Mouse (Mus musculus): Measurements from ENCODE around the gene Mansc4. TPM values are rescaled to one million over a fixed set of nuclear protein-coding genes. Genes with fewer than 3 reads are reported as not detected.

Gene Mansc4
- 0.13 TPM for polyA plus RNA-seq (2012; fragmentation: generic; extraction: Trizol)
- long read RNA-seq, experiment 1, result 0 reads
- long read RNA-seq, experiment 2, result 0 reads

DNA sequence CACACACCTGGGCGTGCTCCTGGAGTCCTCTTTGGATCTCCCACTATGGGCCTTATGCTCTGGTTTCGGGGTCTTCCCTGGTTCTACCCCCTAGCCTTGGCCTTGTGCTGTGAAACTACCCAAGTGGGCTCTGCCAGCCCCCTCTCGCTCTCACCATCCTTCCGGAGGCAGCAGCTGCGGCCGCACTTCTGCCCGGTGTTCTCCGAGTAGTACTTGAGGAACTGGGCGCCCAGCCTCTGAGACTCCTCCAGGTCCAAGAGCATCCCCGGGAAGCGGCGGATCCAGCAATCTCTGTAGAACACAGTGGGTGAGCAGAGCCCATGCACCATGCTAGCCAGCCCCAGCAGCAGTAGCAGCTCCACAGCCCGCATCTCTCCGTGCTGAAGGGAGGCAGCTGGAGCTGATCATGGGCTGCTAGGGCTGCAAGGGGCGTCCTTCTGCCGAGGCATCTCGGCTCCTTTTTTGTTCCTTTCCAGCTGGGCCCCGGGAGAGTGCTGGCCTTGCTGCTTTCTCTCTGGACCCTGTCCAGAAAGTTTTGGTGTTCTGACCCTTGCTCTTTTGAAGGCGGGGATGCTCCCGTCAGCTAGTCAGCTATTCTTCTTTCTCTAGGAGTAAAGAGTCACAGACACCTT is at the start of gene Mansc4:
Gene Mansc4 (minus strand): TSS at position 439 of the 632 bp plus-strand sequence.
- no peak within 1 kb of the TSS for H3ac ChIP-seq (ENCODE audit: control insufficient read depth, insufficient read length, low read depth)
- no peaks in the 10 kb centered on the region for H3K36me3 ChIP-seq (ENCODE audit: control insufficient read depth, insufficient read depth)
- H3K27me3 ChIP-seq (ENCODE audit: control insufficient read depth, insufficient read depth, insufficient read length), result no peaks in the 10 kb centered on the region
- TF ChIP-seq CEBPB (IDR thresholded peaks at IDR 0.05; ENCODE audit: low read depth), result no peak
- no peak for TF ChIP-seq MYOG (IDR thresholded peaks at IDR 0.05; ENCODE audit: control insufficient read depth, extremely low read depth, insufficient read length)
- no peak for TF ChIP-seq MAX (IDR thresholded peaks at IDR 0.05)
- no peak for TF ChIP-seq CTCF (IDR thresholded peaks at IDR 0.05; ENCODE audit: control insufficient read depth, insufficient read depth, insufficient read length)
- no peak for TF ChIP-seq FOSL1 (IDR thresholded peaks at IDR 0.05; ENCODE audit: insufficient read depth, low read length, poor library complexity, severe bottlenecking)
- peaks cover 5% of the 10 kb centered on the region for H3K79me2 ChIP-seq (ENCODE audit: control insufficient read depth, insufficient read depth)
- no peaks in the 10 kb centered on the region for H3K79me3 ChIP-seq (ENCODE audit: low read depth)
- H3K4me3 ChIP-seq (ENCODE audit: insufficient read depth, poor library complexity, severe bottlenecking), result no peak within 1 kb of the TSS

DNA sequence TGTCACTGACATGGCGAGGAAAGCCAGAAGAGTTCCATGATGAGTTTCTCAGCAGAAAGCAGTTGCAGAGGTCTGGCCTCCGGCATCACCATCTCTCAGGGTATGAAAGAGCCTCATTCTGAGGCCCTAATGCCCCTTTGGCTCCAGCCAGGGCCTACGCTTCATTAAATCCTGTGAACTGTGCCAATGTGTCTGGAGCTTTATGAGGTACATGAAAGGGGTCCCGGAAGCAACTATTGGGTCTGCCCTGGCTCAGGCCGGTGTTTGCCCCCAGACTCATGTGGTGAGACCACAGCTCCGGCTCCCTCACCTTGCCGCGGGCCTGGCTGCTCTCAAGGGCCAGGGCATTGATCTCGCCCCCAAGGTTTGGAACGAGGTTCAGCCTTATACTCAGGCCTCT is 40.4 kb upstream of the Mansc4 start:
- Histone ChIP-seq H3K27me3 (ENCODE audit: control insufficient read depth, insufficient read depth, insufficient read length) (no peaks in the 10 kb centered on the region), H3K4me3 (ENCODE audit: insufficient read depth, poor library complexity, severe bottlenecking) (no peak overlapping the region), H3K79me2 (ENCODE audit: control insufficient read depth, insufficient read depth) (no peaks in the 10 kb centered on the region), H3K79me3 (ENCODE audit: low read depth) (no peaks in the 10 kb centered on the region), H3ac (ENCODE audit: control insufficient read depth, insufficient read length, low read depth) (no peak overlapping the region), H3K36me3 (ENCODE audit: control insufficient read depth, insufficient read depth) (no peaks in the 10 kb centered on the region)
- TF ChIP-seq USF1 (IDR thresholded peaks at IDR 0.05; ENCODE audit: low read depth) (no peak), FOSL1 (IDR thresholded peaks at IDR 0.05; ENCODE audit: insufficient read depth, low read length, poor library complexity, severe bottlenecking) (no peak), MAX (IDR thresholded peaks at IDR 0.05) (no peak), MYOD1 (IDR thresholded peaks at IDR 0.05; ENCODE audit: control insufficient read depth, insufficient read length, low read depth) (no peak), CEBPB (IDR thresholded peaks at IDR 0.05; ENCODE audit: low read depth) (no peak), MYOG (IDR thresholded peaks at IDR 0.05; ENCODE audit: control insufficient read depth, extremely low read depth, insufficient read length) (no peak), CTCF (IDR thresholded peaks at IDR 0.05; ENCODE audit: control insufficient read depth, insufficient read depth, insufficient read length) (no peak)

DNA sequence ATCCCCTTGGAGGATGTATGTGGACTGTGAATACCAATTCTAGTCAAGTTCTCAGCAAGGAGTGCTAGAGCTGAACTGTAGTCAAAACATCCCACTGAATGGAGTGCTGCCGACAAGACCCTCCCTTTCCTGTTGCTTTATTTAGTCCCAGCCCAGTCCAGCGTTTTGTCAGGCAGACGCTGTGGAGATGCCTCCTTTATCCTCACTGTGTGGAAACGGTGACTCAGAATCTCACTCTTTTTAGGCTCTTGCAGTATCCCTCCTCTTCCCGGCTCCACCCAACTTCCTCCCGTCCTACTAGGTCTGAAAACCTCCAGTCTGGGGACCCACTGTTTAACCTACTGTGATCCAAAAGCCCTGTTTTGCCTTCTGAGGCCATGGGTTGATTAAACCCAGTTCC is 34.5 kb upstream of the Mansc4 start:
- Histone ChIP-seq H3K79me3 (ENCODE audit: low read depth) (no peaks in the 10 kb centered on the region), H3K4me3 (ENCODE audit: insufficient read depth, poor library complexity, severe bottlenecking) (no peak overlapping the region), H3K27me3 (ENCODE audit: control insufficient read depth, insufficient read depth, insufficient read length) (no peaks in the 10 kb centered on the region), H3ac (ENCODE audit: control insufficient read depth, insufficient read length, low read depth) (no peak overlapping the region), H3K36me3 (ENCODE audit: control insufficient read depth, insufficient read depth) (no peaks in the 10 kb centered on the region), H3K79me2 (ENCODE audit: control insufficient read depth, insufficient read depth) (no peaks in the 10 kb centered on the region)
- TF ChIP-seq MYOD1 (IDR thresholded peaks at IDR 0.05; ENCODE audit: control insufficient read depth, insufficient read length, low read depth) (no peak), FOSL1 (IDR thresholded peaks at IDR 0.05; ENCODE audit: insufficient read depth, low read length, poor library complexity, severe bottlenecking) (no peak), MYOG (IDR thresholded peaks at IDR 0.05; ENCODE audit: control insufficient read depth, extremely low read depth, insufficient read length) (no peak), USF1 (IDR thresholded peaks at IDR 0.05; ENCODE audit: low read depth) (no peak)

DNA sequence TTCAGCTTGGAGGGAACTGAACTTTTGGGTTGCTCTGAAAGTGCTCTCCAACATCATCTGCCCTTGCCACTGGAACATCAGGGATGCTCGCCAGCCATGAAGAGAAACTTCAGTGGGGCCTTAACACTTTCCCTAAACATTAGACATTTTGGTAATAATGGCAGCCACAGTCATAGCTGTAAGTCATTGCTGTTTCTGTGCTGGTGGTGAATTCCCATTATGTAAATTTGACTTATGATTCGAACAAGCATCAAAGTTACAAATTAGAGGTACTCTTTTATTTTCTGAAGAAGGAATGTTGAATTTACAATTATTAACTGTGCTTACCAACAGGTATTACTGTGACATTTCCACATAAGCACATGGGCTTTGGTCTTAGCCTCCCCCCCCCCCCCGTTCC is 31.4 kb upstream of the Mansc4 start:
- no peak overlapping the region for H3K4me3 ChIP-seq (ENCODE audit: insufficient read depth, poor library complexity, severe bottlenecking)
- H3ac ChIP-seq (ENCODE audit: control insufficient read depth, insufficient read length, low read depth), result no peak overlapping the region
- TF ChIP-seq MAX (IDR thresholded peaks at IDR 0.05) (no peak), FOSL1 (IDR thresholded peaks at IDR 0.05; ENCODE audit: insufficient read depth, low read length, poor library complexity, severe bottlenecking) (no peak), MYOG (IDR thresholded peaks at IDR 0.05; ENCODE audit: control insufficient read depth, extremely low read depth, insufficient read length) (no peak), USF1 (IDR thresholded peaks at IDR 0.05; ENCODE audit: low read depth) (no peak), CEBPB (IDR thresholded peaks at IDR 0.05; ENCODE audit: low read depth) (no peak), CTCF (IDR thresholded peaks at IDR 0.05; ENCODE audit: control insufficient read depth, insufficient read depth, insufficient read length) (no peak)
- no peaks in the 10 kb centered on the region for H3K79me3 ChIP-seq (ENCODE audit: low read depth)
- no peaks in the 10 kb centered on the region for H3K36me3 ChIP-seq (ENCODE audit: control insufficient read depth, insufficient read depth)
- no peaks in the 10 kb centered on the region for H3K79me2 ChIP-seq (ENCODE audit: control insufficient read depth, insufficient read depth)
- no peaks in the 10 kb centered on the region for H3K27me3 ChIP-seq (ENCODE audit: control insufficient read depth, insufficient read depth, insufficient read length)

DNA sequence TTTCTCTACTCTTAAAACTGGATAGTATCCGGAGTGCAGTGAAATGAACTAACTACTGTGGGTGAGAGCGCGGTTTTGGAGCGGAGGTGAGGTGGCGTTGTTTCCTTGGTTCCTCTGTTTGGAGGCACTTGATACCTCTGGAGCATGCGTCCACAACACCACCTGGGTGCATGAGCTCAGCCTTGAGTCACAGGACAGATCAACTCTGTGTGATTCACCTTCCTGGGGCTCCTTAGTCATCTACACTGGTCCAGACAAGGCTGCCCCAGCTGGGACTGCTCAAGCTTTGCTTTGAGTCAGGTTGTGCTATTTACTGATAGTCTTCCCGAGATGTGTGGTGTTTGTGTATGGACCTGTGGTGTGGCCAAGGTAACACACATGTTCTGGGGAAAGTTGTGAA is 30.9 kb upstream of the Mansc4 start:
- Histone ChIP-seq H3K36me3 (ENCODE audit: control insufficient read depth, insufficient read depth) (no peaks in the 10 kb centered on the region), H3K79me2 (ENCODE audit: control insufficient read depth, insufficient read depth) (no peaks in the 10 kb centered on the region), H3K79me3 (ENCODE audit: low read depth) (no peaks in the 10 kb centered on the region), H3ac (ENCODE audit: control insufficient read depth, insufficient read length, low read depth) (no peak overlapping the region), H3K4me3 (ENCODE audit: insufficient read depth, poor library complexity, severe bottlenecking) (no peak overlapping the region), H3K27me3 (ENCODE audit: control insufficient read depth, insufficient read depth, insufficient read length) (no peaks in the 10 kb centered on the region)
- TF ChIP-seq CEBPB (IDR thresholded peaks at IDR 0.05; ENCODE audit: low read depth) (no peak), FOSL1 (IDR thresholded peaks at IDR 0.05; ENCODE audit: insufficient read depth, low read length, poor library complexity, severe bottlenecking) (peak; percentile 15), MYOD1 (IDR thresholded peaks at IDR 0.05; ENCODE audit: control insufficient read depth, insufficient read length, low read depth) (peak; percentile 28)

DNA sequence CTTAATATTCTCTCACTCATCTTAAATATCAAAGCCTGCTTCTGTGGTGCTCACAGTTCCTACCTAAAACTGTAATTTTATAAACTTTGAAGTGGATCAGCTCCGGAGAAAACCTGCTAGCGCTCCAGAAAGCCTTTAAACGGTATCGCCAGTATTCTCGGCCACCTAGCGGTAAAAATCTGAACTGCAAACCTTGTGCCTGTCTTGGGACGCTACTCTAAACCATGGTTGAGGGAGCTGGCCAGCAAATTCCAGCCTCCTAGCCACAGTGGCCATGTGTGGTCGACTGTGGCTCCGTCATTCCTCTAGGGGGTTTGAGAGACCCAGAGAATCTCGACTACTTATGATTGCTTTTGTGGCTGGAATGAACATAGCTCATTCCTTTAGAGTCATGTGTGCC is 29.7 kb upstream of the Mansc4 start:
- Histone ChIP-seq H3K79me2 (ENCODE audit: control insufficient read depth, insufficient read depth) (no peaks in the 10 kb centered on the region), H3K36me3 (ENCODE audit: control insufficient read depth, insufficient read depth) (peaks cover 6% of the 10 kb centered on the region), H3K4me3 (ENCODE audit: insufficient read depth, poor library complexity, severe bottlenecking) (no peak overlapping the region), H3ac (ENCODE audit: control insufficient read depth, insufficient read length, low read depth) (no peak overlapping the region), H3K27me3 (ENCODE audit: control insufficient read depth, insufficient read depth, insufficient read length) (no peaks in the 10 kb centered on the region), H3K79me3 (ENCODE audit: low read depth) (no peaks in the 10 kb centered on the region)
- TF ChIP-seq CTCF (IDR thresholded peaks at IDR 0.05; ENCODE audit: control insufficient read depth, insufficient read depth, insufficient read length) (peak; percentile 21), MAX (IDR thresholded peaks at IDR 0.05) (no peak)

Data from C2C12 (cell line).